Mouse (Mus musculus) liver, adult (tissue): ENCODE measurements around the gene Slc4a1ap.
A peak's percentile ranks its signal among the peaks of the same experiment; 100 is the strongest.
"Not testable (repeated sequence)": the region's sequence is repeated elsewhere in the genome, so short reads cannot be mapped to it uniquely, and the experiment has no call there.

Source experiments
- GATA4 ChIP-seq: IDR thresholded peaks from 2 replicates; pipeline ENCODE4 v1.6.1; 2014; ENCODE audit warnings: mild to moderate bottlenecking, low read length; ENCODE audit not compliant: insufficient replicate concordance

Slc4a1ap gene

GRCm38 (mm10) chr5:31526354-31527116 lies at the start of gene Slc4a1ap:
Gene Slc4a1ap (plus strand): TSS chr5:31526995.
- TF ChIP-seq GATA4: peak; percentile 72

DNA sequence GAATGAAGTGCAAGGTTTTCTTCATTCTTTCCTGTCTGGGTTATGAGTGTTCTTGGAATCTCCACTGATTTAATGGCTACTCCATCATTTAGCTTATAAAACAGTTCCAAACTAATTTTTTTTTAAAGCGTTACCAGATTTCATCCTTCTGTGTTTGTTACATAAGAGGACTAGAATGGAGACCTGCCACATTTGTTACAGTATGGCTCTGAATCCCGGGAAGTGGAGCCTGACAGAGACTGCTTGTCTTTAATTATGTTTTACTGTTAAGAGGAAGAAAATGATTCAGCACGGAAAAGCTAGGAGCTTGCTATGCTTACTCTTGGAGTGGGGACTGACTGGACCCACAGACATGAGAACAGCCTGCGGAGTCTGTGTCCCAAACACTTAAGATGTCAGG lies 46.3 kb upstream of the Slc4a1ap start:
- TF ChIP-seq GATA4: no peak

DNA sequence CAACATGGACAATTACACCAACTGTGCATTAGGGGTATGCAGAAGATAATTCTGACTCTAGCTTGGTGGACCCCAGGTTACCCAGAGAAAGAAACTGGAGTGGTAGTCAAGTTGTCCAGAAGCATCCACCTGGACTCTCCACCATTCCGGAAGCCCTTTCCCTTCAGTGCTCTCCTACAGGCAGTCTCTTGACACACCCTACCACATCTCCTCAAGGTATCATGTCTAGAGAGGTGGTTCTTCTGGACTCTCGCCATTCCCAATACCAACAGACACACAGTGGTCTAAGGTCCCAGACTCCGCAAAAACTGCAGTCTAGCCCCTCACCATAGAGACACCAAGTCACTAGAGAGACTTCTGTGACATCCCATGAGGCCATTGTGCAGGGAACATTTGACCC lies 41.4 kb upstream of the Slc4a1ap start, which contains the start of gene 4930548H24Rik:
4930548H24Rik (plus strand) TSS at position 301 of the 400 bp plus-strand sequence.
- no peak for TF ChIP-seq GATA4

DNA sequence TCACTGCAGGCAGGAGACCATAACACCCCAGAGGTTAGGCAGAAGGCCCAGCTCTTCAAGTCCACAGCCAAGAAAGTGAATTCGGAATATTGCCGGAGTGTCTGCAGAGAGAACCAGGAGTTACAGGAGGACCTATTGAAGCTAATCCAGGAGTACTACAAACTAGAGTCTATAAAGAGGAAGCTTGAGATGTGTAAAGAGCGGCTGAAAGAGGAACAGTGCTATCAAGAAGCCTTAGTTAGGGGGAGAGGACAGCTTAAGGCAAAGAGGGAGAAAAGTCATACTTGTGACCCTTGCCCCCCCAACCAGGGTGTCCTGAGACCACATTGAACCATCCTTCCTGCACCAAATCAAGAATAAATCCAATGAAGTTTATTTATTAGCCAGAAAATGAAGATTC lies 38.9 kb upstream of the Slc4a1ap start:
- TF ChIP-seq GATA4: no peak

- TF ChIP-seq GATA4: no peak
These were observed 37.6 kb upstream of the Slc4a1ap start for GRCm38 (mm10) chr5:31489116-31489769.

GRCm38 (mm10) chr5:31492031-31492430 lies 34.8 kb upstream of the Slc4a1ap start:
- TF ChIP-seq GATA4: no peak

GRCm38 (mm10) chr5:31494513-31495297 lies 32.1 kb upstream of the Slc4a1ap start, which contains the start of gene Gpn1:
Gene Gpn1 (plus strand): TSS chr5:31494741.
- no peak for TF ChIP-seq GATA4

GRCm38 (mm10) chr5:31504843-31505242 lies 22.0 kb upstream of the Slc4a1ap start:
- no peak for TF ChIP-seq GATA4

GRCm38 (mm10) chr5:31512481-31512880 lies 14.3 kb upstream of the Slc4a1ap start:
- no peak for TF ChIP-seq GATA4

GRCm38 (mm10) chr5:31520556-31520955 lies 6.2 kb upstream of the Slc4a1ap start:
- no peak for TF ChIP-seq GATA4

- TF ChIP-seq GATA4: no peak
These were observed 404 bp downstream of the Slc4a1ap start for GRCm38 (mm10) chr5:31527117-31527680.

- TF ChIP-seq GATA4: not testable (repeated sequence)
These were observed 912 bp downstream of the Slc4a1ap start, which contains the start of gene Supt7l for GRCm38 (mm10) chr5:31527707-31528106. Gene Supt7l (minus strand): TSS chr5:31527807.

DNA sequence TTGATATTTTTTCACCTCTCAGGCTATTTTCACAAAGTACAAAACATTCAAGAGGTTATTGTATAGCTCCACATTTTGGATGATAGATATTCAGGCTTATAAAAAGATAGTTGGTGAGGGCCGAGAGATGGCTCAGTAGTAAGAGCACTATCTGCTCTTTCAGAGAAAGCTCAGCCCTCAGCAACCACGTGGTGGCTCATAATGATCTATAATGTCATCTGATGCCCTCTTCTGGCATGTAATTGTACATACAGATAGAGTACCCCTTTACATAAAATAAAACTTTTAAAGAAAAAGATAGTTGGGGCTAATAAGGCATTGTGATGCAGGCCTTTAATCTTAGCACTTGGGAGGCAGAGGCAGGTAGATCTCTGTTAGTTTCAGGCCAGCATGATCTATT lies 1.8 kb downstream of the Slc4a1ap start:
- TF ChIP-seq GATA4: no peak

DNA sequence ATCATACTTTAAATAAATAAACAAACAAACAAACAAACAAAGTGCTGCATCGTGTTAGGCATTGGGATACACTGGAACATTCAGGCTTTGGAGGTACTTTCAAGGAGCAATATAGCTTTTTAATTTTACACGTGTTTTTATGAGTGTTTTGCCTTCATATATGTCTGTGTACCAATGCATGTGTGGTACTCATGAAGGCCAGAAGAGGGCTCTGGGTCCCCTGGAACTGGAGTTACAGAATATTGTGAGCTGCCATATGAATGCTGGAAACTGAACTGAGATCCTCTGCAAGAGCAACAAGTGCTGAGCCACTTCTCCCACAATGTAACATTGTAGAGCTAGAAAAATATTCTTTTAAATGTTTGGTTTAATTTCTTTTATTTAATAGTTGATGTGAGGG lies 8.4 kb downstream of the Slc4a1ap start:
- no peak for TF ChIP-seq GATA4

GRCm38 (mm10) chr5:31559401-31559800 lies 32.6 kb downstream of the Slc4a1ap start:
- TF ChIP-seq GATA4: no peak
